Comparison of ENCODE assay signal across 15 mouse cellular contexts in the genomic region with DNA sequence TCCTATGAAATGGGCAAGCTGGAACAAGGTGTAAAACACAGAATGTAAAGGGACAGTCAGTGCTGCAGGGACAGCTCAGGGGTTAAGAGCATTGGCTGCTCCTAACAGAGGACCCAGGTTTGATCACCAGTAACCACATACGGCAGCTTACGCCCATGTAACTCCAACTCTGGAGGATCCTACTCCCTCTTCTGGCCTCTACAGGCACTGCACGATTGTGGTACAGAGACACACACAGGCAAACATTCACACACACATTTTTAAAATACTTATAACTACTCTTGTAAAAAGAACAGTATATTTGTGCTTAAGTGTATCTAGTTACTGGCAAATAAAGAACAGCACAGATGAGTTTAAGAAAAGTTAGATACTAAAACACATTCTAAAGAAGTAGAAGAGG. TPM values are rescaled to one million over a fixed set of nuclear protein-coding genes. Genes with fewer than 3 reads are reported as not detected.
DNase-seq lines count a peak whose midpoint lies in the region; TF ChIP-seq lines count a peak whose summit lies in the region.
"Had no signal": no experiment of that assay in that cellular context is flagged by ENCODE, and none has a peak within 500 bp of the region (broad histone marks: within the 10 kb centered on the region; RNA-seq: fewer than 3 reads in every experiment).

No protein-coding gene starts in this region.

- 89% methylated on average over 3 of the region's 3 CpGs for WGBS in kidney, adult 2 months
- WGBS in thymus, adult 2 months, result 91% methylated on average over 3 of the region's 3 CpGs
- WGBS in heart, embryonic 10.5 days, result 75% methylated on average over 3 of the region's 3 CpGs

- no peak for TF ChIP-seq POLR2A in kidney, adult 2 months (IDR thresholded peaks at IDR 0.05; ENCODE audit: low read depth, low read length)
- no peak for TF ChIP-seq POLR2A in thymus, adult 2 months (IDR thresholded peaks at IDR 0.05; ENCODE audit: control insufficient read depth, extremely low read depth, insufficient read depth, low read length, poor library complexity)

- no peaks in the 10 kb centered on the region for H3K36me3 ChIP-seq in kidney, adult 2 months (ENCODE audit: control insufficient read depth, insufficient read depth, low read length)
- H3K36me3 ChIP-seq in thymus, adult 2 months (ENCODE audit: control insufficient read depth, insufficient read depth, low read length), result no peaks in the 10 kb centered on the region
- no peaks in the 10 kb centered on the region for H3K36me3 ChIP-seq in ES-E14 (ENCODE audit: control insufficient read depth, insufficient read depth, low read length, poor library complexity, severe bottlenecking)
- peaks cover 20% of the 10 kb centered on the region; the same call in 1 of the 2 replicates for H3K36me3 ChIP-seq in heart, embryonic 10.5 days

- no peak for TF ChIP-seq CTCF in kidney, adult 2 months (conservative IDR thresholded peaks at IDR 0.05; ENCODE audit: insufficient read depth, insufficient read length, low read depth, low read length)
- no peak for TF ChIP-seq CTCF in thymus, adult 2 months (IDR thresholded peaks at IDR 0.05; ENCODE audit: borderline replicate concordance, control insufficient read depth, extremely low read depth, insufficient read depth, low read length, poor library complexity)

- no peak overlapping the region for H3K9ac ChIP-seq in ES-E14 (ENCODE audit: insufficient read depth, low read depth, low read length, poor library complexity, severe bottlenecking)
- H3K9ac ChIP-seq: neural tube, embryonic 15.5 days had no signal

- no peak overlapping the region for H3K27ac ChIP-seq in kidney, adult 2 months (ENCODE audit: insufficient read depth, low read depth, low read length)
- no peak overlapping the region for H3K27ac ChIP-seq in thymus, adult 2 months (ENCODE audit: control insufficient read depth, insufficient read depth, low read length)
- H3K27ac ChIP-seq in ES-E14 (ENCODE audit: insufficient read depth, low read depth, low read length, poor library complexity, severe bottlenecking), result no peak overlapping the region
- no peak overlapping the region for H3K27ac ChIP-seq in heart, embryonic 10.5 days
- H3K27ac ChIP-seq: neural tube, embryonic 15.5 days had no signal

- H3K4me1 ChIP-seq in kidney, adult 2 months (ENCODE audit: control insufficient read depth, insufficient read depth, low read length), result no peaks in the 10 kb centered on the region
- H3K4me1 ChIP-seq in thymus, adult 2 months (replicated peaks; ENCODE audit: control insufficient read depth, insufficient read depth, low read length), result no peaks in the 10 kb centered on the region
- no peaks in the 10 kb centered on the region for H3K4me1 ChIP-seq in ES-E14 (ENCODE audit: control insufficient read depth in 2 of 2, insufficient read depth in 2 of 2, low read length in 2 of 2, poor library complexity in 1 of 2)
- H3K4me1 ChIP-seq in heart, embryonic 10.5 days, result no peaks in the 10 kb centered on the region

- H3K9me3 ChIP-seq in ES-E14 (ENCODE audit: control insufficient read depth, insufficient read depth, low read depth, low read length), result no peaks in the 10 kb centered on the region
- no peaks in the 10 kb centered on the region for H3K9me3 ChIP-seq in heart, embryonic 10.5 days
- H3K9me3 ChIP-seq: neural tube, embryonic 15.5 days had no signal

- DNase-seq in kidney, postnatal 4 days, result peak; percentile 16 to 17
- DNase-seq in kidney, adult 2 months, result no peak
- peak; percentile 5 for DNase-seq in thymus, adult 2 months
- no peak for DNase-seq in thymus, postnatal 10 days (ENCODE audit: low spot score in 2 of 2)
- peak; percentile 34 for DNase-seq in ES-E14 (ENCODE audit: low read depth, low spot score)
- peak; percentile 26 for DNase-seq in induced T-regulatory cell, adult 2 months (ENCODE audit: low read depth)
- no peak for DNase-seq in heart, embryonic 10.5 days (ENCODE audit: low spot score)
- no peak for DNase-seq in embryo, embryonic 9.5 days (ENCODE audit: extremely low spot score)
- DNase-seq: adrenal gland, postnatal 36 days; heart, adult 18-20 months; heart, postnatal 36 days; liver; lung, postnatal 36 days had no signal

- H3K27me3 ChIP-seq in kidney, adult 2 months (replicated peaks; ENCODE audit: control insufficient read depth, insufficient read depth, low read length), result no peaks in the 10 kb centered on the region
- no peaks in the 10 kb centered on the region for H3K27me3 ChIP-seq in thymus, adult 2 months (ENCODE audit: control insufficient read depth, insufficient read depth, low read length)
- no peaks in the 10 kb centered on the region for H3K27me3 ChIP-seq in heart, embryonic 10.5 days (ENCODE audit: insufficient read depth, poor library complexity, severe bottlenecking)
- H3K27me3 ChIP-seq: neural tube, embryonic 15.5 days had no signal

- in situ Hi-C loops in ES-E14 (cut with MboI; ENCODE audit: low sequenced_read_pairs in 2 of 2, unreplicated experiment in 2 of 2), result no loop called here

- H3K4me3 ChIP-seq in kidney, adult 2 months (ENCODE audit: insufficient read depth, low read depth, low read length), result no peak overlapping the region
- no peak overlapping the region for H3K4me3 ChIP-seq in thymus, adult 2 months (ENCODE audit: control insufficient read depth, insufficient read depth, low read length)
- no peak overlapping the region for H3K4me3 ChIP-seq in ES-E14 (ENCODE audit: insufficient read depth in 1 of 2, low read depth in 1 of 2, low read length in 2 of 2, poor library complexity in 1 of 2, severe bottlenecking in 1 of 2)
- H3K4me3 ChIP-seq in heart, embryonic 10.5 days, result no peak overlapping the region
- H3K4me3 ChIP-seq: erythroblast, embryonic 14.5 days; neural tube, embryonic 15.5 days had no signal

TF ChIP-seq in ES-E14, 5 proteins besides CTCF, POLR2A, EP300 and RAD21:
- TF ChIP-seq ZC3H11A (IDR thresholded peaks at IDR 0.05; ENCODE audit: borderline replicate concordance, low read depth, low read length) (0 out of 2 replicates have a peak, but pooled peaks have one; percentile 7), HCFC1 (IDR thresholded peaks at IDR 0.05; ENCODE audit: borderline replicate concordance, insufficient read depth, low read length) (no peak), ZNF384 (IDR thresholded peaks at IDR 0.05; ENCODE audit: low read depth, low read length) (peak; percentile 36; the same call in 1 of the 2 replicates)

RNA-seq across cellular contexts. Expression of a gene that starts 7.0 kb away (rescaled TPM):
- polyA plus RNA-seq in kidney, adult 2 months (2012; rRNA removed), result 2.2 and 3.2 TPM in 2 replicates
- 0.64 and 1.1 TPM in 2 replicates for polyA plus RNA-seq in thymus, adult 2 months (2012; rRNA removed)
- total RNA-seq in ES-E14 (2012; rRNA removed), result 3.4 and 3.7 TPM in 2 replicates
- polyA plus RNA-seq in heart, embryonic 10.5 days (2016; fragmentation: Nextera tagmentation; extraction: Ambion mirVana), result 9.0 and 12.4 TPM in 2 replicates

RNA-seq across cellular contexts. Expression of a gene that starts 31.8 kb away (rescaled TPM):
- 1.6 and 1.7 TPM in 2 replicates for polyA plus RNA-seq in kidney, adult 2 months (2012; rRNA removed)
- polyA plus RNA-seq in thymus, adult 2 months (2012; rRNA removed), result 0.92 and 1.4 TPM in 2 replicates
- total RNA-seq in ES-E14 (2012; rRNA removed), result 0.16 and 0.62 TPM in 2 replicates
- 0.44 and 0.68 TPM in 2 replicates for polyA plus RNA-seq in heart, embryonic 10.5 days (2016; fragmentation: Nextera tagmentation; extraction: Ambion mirVana)
- polyA plus RNA-seq: erythroblast, embryonic 14.5 days had no signal

Comparison
In these comparisons a context has a peak if more than half of its experiments do, and no peak if none do; other contexts are left out.
1. DNase-seq: peak in kidney, postnatal 4 days (2 of 2), thymus, adult 2 months (single experiment), ES-E14 (single experiment) and induced T-regulatory cell, adult 2 months (single experiment); none in kidney, adult 2 months (single experiment), thymus, postnatal 10 days (0 of 2), heart, embryonic 10.5 days (single experiment) and embryo, embryonic 9.5 days (single experiment).